Mouse (Mus musculus): ENCODE measurements around the gene Phlpp1.

DNA sequence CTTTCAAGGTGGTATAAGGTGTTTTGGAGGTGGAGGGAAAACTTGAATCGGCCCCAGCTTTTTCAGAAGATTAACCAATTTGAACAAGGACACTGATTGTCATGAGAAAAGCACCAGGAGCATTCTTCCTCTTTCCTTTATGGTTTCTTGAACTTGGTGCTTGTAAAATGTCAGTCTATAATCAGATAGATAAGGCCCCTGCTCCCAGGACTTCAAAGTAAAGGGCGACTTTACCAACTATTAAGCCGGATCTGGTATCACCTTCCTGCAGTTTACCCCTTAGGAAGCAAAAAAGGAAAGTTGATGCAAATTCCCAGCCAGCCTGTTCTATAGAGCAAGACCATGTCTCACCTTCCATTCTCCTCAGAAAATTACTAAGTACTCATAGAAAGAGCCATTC is 21.9 kb downstream of the Phlpp1 start:
- TF ChIP-seq CTCF (IDR thresholded peaks at IDR 0.05; ENCODE audit: low read depth, low read length) (no peak), POLR2A (IDR thresholded peaks at IDR 0.05; ENCODE audit: borderline replicate concordance, low read depth, low read length) (no peak)

Data from bone marrow macrophage, adult 2 months (primary cell).